Mouse (Mus musculus) heart, adult 8-10 months (tissue): Measurements from ENCODE around the gene Pdzd9. TPM values are rescaled to one million over a fixed set of nuclear protein-coding genes. Genes with fewer than 3 reads are reported as not detected.

Source experiments
- DNase-seq: peaks from one replicate; pipeline ENCODE4 v3.0.0; 2022; ENCODE audit warnings: low spot score
- total RNA-seq, 4 experiments: library from RNA; stranded (reverse); gene quantifications; 2 replicates each; pipeline ENCODE4 v1.2.4; 2022

Pdzd9 gene
- total RNA-seq, 4 experiments from 2014 or later = not detected

DNA sequence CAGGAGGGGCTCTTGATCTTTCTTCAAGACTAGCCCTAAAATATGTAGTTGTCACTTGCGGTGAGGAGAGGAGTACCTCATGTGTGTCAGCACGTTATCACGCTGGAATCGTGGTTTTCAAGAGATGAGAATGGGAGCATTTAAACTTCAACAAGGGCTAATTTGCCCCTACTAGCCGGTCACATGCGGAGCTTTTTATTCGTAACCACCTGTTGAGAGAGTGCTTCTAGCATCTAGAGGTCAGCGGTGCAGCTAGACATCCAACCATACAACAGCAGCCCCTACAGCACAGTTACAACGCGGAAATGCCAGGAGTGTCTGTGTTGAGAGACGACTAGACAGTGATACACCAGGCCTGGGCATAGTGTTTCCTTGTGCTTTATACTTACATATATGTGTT lies 34.3 kb downstream of the Pdzd9 start:
- no peak for DNase-seq

DNA sequence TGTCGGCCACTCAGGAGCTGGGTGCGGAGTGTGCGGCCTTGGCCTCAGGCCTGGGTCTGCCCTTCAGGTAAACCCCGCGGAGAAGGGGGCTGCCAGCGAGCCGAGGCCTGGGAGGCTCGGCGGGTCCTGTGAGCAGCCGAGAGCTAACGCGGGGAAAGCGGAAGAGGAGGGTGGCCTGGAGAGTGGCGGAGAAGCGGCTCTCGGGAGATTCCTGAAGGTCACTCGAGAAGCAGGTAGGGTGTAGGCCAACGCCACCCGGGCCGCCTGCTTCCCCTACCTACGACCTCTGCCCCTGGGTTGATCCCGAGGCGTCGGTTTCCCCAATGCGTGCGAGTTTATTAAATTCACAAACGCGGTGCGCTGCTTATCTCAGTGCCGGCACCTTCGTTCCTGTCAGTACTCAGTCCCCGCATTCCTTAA lies 34.8 kb downstream of the Pdzd9 start:
- DNase-seq = no peak

DNA sequence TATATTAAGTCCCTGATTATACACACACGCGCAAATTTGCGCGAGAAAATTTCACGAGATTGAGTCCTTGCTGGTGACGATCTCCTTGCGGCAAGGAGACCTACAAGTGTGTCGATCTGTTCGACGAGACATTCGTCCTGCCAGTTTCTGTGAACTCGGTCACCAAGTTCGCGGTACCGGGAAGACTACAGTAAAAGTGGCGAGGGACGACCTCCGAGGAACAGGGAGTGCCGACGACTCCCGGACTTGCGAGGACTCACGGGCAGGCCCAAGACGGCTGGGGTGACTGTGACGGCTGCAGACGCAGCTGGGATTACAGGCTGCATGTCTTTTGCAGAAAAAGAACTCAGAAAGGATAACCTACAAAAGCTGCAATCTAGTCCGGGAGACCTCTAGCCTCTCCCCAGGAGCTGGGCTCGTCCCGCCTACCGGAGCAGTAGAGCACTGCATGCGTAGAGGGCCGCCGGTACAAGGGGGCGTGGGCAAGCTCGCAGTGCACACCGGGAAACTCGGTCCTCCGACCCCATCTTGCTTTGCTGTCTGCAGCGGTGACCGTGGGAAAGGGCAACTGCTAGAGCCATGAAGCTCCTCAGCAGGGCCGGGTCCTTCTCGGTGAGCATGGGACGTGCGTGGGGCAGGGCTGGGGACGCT lies 35.3 kb downstream of the Pdzd9 start, which contains the start of gene Uqcrc2:
TSS of gene Uqcrc2 (plus strand) at position 466 of the 651 bp plus-strand sequence.
- DNase-seq = peak; percentile 84

DNA sequence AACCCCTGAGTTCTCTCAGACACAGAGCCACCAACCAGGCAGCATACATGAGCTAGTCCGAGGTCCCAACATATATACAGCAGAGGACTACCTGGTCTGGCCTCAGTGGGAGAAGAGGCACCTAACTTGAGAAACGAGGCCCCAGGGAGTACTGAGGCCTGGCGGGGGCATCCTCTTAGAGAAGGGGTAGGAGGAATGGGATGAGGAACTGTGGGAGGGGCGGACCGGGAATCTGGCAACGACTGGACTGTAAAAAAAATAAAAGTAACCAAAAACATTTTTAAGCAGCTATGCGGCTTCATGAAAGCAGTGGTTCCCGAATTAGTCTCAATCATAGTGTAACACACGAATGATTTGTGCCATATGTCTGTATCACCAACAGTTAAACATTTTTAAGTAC lies 35.8 kb downstream of the Pdzd9 start:
- no peak for DNase-seq

DNA sequence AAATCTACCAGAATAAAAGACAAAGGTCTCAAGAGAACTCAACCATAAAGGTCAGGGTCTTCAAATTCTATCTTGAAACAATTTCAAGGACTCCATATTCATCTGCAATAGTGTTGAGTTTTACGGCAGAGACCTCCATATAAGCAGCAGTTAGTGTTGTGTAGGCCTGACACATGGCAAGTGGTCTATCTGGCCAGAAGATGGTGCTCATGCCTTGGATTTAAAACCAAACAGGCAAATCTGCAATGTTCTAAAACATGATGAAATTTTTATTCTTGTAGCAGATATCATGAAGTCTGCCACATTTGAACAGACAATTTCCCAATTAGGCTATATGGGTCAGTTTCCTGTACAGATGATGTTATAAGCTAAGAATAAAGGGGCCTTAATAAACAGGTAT lies 37.6 kb downstream of the Pdzd9 start:
- peak; percentile 14 for DNase-seq

DNA sequence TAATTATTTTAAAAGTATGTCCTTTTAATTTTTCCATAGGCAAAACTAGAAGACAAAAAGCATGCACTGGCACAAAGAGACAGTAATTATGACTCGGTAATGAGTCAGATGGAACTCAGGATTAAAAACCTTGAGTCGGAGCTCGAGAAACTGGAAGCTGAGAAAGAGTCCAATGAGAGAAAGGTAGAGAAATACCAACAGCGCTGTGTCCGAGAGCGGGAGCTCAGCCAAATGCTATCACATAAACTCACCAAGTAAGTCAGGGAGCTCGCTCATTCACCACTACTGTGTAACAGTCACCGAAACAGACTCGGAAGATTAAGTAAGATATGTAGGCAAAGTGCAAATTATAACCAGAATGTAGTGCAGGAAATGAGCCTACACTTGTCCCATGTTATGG lies 49.3 kb downstream of the Pdzd9 start:
- no peak for DNase-seq

DNA sequence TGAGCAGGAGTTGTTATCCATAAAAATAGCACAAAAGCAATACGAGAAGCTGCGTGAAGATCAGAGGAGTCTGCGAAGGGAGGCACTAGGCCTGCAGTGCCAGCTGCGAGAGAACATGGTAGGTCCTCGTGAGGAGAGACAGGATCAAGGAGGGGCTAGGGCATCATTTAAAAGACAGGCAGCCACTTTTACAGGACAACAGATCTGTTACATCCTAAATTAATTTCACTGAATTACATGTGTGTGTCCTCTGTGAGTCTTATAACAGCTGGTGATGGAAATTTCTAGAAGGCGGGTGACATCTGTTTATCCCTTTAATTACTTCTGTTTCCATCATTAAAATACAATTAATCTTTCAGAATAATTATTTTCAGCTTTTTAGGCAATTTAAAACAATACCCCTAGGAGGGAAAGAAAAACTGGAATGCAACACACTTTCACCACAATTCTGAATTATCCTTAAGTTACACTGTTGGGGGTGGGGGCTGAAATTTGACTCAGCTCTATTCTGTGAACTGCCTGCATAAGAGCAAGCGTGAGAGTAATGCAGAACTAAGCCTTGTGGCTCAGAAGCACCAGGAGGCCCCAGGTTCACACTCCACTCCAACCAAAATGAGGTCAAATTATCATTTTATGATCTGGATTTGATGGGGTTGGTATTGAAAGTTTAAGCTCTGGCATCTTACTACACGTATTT lies 49.9 kb downstream of the Pdzd9 start:
- DNase-seq = no peak

Other genes starting within 250 kb of the Pdzd9 start
- gene Uqcrc2, start 35.2 kb downstream of the Pdzd9 start, total RNA-seq = 1,000 to 10,000 TPM; 1,123 to 1,294 (median 1,155) TPM
- gene Mosmo, start 7.3 kb upstream of the Pdzd9 start, total RNA-seq = 10 to 100 TPM; 24.7 to 37.7 (median 32.3) TPM
- 1 to 10 TPM; 1.7 to 4.6 (median 3.9) TPM for gene Vwa3a, start 69.0 kb upstream of the Pdzd9 start, total RNA-seq
- not detected for gene Gm5737, start 142.0 kb upstream of the Pdzd9 start, total RNA-seq
- gene Eef2k, start 172.5 kb upstream of the Pdzd9 start, total RNA-seq = 10 to 100 TPM; 23.0 to 42.1 (median 30.7) TPM
- gene Polr3e, start 247.4 kb upstream of the Pdzd9 start, total RNA-seq = 1 to 10 TPM; 7.9 to 9.5 (median 8.6) TPM